Mouse (Mus musculus) bone marrow macrophage, adult 2 months (primary cell): ENCODE measurements around the gene Ank3. TPM values are rescaled to one million over a fixed set of nuclear protein-coding genes. Genes with fewer than 3 reads are reported as not detected.
"Not testable (repeated sequence)": the region's sequence is repeated elsewhere in the genome, so short reads cannot be mapped to it uniquely, and the experiment has no call there.

Source experiments
- H3K27ac ChIP-seq: 2 replicates; pipeline ENCODE4 v1.5.1; 2012; ENCODE audit warnings: low read depth, low read length; ENCODE audit not compliant: insufficient read depth
- H3K4me1 ChIP-seq: 2 replicates; pipeline ENCODE4 v1.6.1; 2012; ENCODE audit warnings: low read length; ENCODE audit not compliant: control insufficient read depth, insufficient read depth
- H3K4me3 ChIP-seq: 2 replicates; pipeline ENCODE4 v1.5.1; 2012; ENCODE audit warnings: mild to moderate bottlenecking, low read length, moderate library complexity; ENCODE audit not compliant: insufficient read depth
- CTCF ChIP-seq: IDR thresholded peaks from 2 replicates; pipeline ENCODE4 v1.5.1; 2012; ENCODE audit warnings: low read depth, mild to moderate bottlenecking, low read length, moderate library complexity
- POLR2A ChIP-seq: IDR thresholded peaks from 2 replicates; pipeline ENCODE4 v1.6.1; 2012; ENCODE audit warnings: mild to moderate bottlenecking, low read depth, low read length, borderline replicate concordance
- polyA plus RNA-seq: library from polyadenylated mRNA; stranded (reverse); fragments of >200 nt; gene quantifications from 2 replicates; pipeline ENCODE4 v1.2.4, GENCODE M21; 2012; ENCODE audit not compliant: missing spikeins, insufficient read depth, insufficient read length

The Ank3 gene
- 0.91 and 1.5 TPM in 2 replicates for polyA plus RNA-seq

DNA sequence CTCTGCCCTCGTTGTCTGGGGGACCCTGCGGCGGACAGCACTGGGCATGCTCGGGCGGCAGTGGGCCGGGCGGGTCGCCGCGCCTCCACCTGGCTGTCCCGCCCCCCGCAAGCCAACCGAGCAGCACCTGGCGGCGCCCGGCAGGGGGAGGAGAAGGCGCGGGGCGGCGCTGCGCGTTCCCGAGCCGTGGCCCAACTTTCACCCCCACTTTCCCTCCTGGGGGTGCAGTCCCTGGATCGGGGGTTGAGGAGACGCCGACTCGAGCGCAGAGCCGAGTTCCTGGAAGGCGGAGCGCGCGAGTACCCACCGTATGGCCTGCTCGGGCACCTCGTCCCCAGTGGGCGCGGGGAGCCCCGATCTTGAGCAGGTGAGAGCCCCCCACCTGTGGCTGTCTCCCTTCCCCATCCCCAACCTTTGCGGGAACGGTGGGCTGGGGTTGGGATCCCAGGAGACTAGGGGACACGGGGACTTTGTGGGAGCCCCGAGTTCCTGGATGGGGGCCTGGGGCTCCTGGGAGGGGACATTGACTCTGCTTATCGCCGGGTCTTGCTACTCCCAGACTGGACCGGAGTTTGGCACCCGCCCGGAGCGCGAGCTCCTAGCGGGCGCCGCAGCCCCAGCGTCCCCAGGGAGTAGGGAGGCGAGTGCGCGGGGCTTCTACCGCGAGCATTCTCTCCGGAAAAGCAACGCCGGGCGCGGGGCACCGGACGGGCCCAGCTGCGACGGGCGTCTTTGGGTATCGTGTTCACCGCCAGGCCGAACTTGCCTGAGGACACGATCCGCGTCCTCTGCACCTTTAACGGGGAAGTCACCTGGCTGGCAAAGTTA lies at the start of gene Ank3:
Gene Ank3, plus strand, starts transcription at position 11 of the 828 bp plus-strand sequence.
- peak within 1 kb of the TSS; percentile 44 for H3K4me3 ChIP-seq
- H3K4me1 ChIP-seq = no peaks in the 10 kb centered on the region
- TF ChIP-seq POLR2A = no peak
- no peak for TF ChIP-seq CTCF
- no peak within 1 kb of the TSS for H3K27ac ChIP-seq

DNA sequence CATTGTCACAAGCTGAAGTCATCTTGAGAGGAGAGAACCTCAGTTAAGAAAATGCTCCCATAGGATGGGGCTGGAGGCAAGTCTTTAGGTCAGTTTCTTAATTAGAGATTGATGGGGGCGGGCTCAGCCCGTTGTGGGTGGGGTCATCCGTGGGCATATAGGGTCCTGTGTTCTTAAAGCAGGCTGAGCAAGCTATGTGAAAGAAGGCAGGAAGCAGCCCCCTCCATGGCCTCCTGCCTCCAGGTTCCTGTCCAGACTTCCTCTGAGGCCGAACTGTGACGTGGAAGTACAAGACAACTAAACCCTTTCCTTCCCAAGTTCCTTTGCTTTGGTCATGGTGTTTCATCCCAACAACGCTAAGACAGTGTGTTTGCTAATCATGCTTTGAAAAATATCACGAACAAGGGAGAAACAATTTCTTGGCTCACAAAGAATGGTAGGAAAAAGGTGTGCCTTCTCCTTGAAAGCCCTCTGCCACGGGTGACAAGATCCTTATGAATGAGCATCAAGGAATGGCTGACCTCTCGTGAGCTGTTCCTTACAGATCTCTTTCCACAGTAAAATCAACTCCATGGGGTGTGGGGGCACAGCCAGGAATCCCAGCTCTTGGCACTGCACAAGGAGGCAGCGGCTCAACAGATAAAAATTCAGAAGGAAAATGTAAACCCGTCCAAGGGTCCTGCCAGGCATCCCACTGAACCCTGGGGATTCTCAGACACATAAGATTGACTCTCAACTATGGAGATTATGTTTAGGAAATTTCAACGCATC lies 47.3 kb upstream of the Ank3 start:
- TF ChIP-seq CTCF (no peak), POLR2A (no peak)
- Histone ChIP-seq H3K4me3 (peak overlapping the region; percentile 94), H3K27ac (peak overlapping the region; percentile 71), H3K4me1 (peaks cover 7% of the 10 kb centered on the region)

DNA sequence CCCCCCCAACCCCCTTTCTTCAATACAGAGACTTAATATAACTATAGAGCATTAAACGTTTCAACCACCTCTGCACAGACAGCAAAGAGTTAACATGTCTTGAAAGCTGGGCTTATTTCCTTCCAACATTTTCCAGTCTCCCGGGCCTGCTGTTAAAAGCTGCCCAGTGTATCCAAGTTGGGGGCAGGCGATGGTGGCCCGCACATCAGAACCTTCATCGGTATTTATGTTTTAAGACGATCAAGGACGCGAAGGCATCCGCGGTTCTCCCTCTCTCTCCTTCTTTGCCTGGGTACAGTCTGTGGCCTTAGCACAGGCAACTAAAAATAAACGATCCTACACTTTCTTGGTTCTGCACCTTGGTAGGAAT lies 46.7 kb upstream of the Ank3 start:
- Histone ChIP-seq H3K27ac (peak overlapping the region; percentile 71), H3K4me1 (peaks cover 7% of the 10 kb centered on the region), H3K4me3 (peak overlapping the region; percentile 94)
- TF ChIP-seq POLR2A (no peak), CTCF (no peak)

DNA sequence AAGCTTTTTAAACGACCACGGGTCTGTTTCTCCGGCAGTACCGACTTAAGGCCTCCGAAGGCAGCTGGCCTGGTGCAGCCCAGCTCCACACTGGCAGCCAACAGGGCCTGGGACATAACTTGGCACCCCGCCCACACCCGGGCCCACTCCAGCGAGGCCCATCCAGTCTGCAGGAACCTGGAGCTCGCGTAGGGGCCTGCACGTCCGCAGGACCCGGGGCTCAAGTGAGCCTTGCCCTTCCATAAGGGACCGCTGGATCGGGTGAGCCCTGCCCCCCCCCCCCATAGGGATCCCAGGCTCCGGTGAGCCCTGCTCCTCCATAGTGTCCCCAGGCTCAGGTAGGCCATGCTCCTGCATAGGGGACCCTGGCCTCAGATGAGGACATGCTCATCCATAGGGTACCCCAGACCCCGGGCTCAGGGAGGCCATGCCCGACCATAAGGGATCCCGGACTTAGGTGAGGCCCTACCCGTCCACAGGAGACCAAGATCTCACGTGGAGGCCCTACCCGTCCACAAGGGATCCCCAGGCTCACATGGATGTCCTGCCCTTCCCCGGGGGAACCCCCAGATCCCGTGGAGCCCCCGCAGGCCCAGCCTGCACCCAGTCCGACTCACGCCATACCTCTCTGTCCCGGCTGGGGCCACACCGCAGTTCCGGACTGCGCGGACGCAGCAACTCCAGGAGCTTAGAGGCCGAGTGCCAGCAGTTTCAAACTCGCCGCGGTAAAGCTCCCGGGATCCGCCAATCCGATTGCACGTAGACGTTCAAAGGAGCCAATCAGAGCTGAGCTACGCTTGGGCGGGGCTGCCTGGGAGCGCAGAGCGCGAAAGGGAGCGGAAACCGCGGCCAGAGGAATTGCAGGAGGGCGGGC lies 46.1 kb upstream of the Ank3 start, which contains the start of gene Cdk1:
Gene Cdk1, minus strand, starts transcription at position 727 of the 874 bp plus-strand sequence.
- peak within 1 kb of the TSS; percentile 94 for H3K4me3 ChIP-seq
- peaks cover 7% of the 10 kb centered on the region for H3K4me1 ChIP-seq
- TF ChIP-seq CTCF = no peak
- no peak for TF ChIP-seq POLR2A
- H3K27ac ChIP-seq = peak within 1 kb of the TSS; percentile 71

DNA sequence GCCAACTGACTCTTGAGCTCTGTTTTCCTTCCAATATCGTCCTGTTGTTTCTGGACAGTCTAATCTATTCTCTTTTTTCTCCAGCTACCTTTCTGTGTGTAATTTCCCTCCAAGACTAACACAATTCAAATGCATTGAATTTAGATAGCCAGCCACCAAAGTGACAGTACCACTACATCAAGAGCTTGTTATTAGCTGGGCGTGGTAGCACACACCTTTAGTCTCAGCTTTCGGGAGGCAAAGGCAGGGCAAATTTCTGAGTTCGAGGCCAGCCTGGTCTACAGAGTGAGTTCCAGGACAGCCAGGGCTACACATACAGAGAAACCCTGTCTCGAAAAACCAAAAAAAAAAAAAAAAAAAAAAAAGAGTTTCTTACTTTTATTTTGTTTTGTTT lies 45.5 kb upstream of the Ank3 start:
- not testable (repeated sequence) for H3K4me3 ChIP-seq, H3K4me1 ChIP-seq
- 0 out of 2 replicates have a peak overlapping the region, but pooled peaks have one; percentile 0 for H3K27ac ChIP-seq

DNA sequence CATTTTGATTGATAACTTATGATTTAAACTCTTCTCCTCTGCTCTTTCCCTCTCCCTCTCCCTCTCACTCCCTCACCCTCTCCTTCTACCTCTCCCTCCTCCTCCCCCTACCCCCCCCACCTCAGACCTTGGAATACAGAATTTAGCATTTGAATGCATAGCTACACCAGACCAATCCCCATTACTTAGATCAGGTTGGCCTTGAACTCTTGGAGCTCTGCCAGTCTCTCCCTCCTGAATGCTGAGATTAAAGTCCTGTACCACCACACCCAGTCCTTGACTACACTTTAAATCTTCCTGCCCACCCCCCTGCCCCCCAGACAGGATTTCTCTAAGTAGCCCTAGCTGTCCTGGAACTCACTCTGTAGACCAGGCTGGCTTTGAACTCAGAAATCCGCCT lies 38.9 kb upstream of the Ank3 start:
- H3K27ac ChIP-seq = no peak overlapping the region
- no peaks in the 10 kb centered on the region for H3K4me1 ChIP-seq
- TF ChIP-seq CTCF = no peak
- TF ChIP-seq POLR2A = no peak
- H3K4me3 ChIP-seq = no peak overlapping the region

DNA sequence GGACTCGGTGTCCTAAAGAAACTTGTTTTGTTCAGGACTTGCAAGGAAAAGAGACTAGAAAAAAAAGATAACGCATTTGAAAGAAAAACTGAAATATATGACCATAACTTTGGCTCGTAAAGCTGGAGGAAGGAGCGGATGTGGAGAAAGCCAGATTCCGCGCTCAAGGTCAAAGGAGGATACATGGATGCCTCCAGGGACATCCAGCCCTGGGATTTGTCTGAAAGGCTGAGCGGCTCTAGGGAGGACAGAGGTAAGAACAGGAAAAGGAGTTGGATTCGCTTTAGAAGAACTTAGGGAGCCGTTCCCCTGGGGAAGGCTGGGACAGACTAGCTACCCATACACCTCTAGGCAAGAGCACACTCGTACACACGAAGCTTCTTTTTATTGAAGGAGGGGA lies 32.4 kb upstream of the Ank3 start:
- TF ChIP-seq CTCF = no peak
- Histone ChIP-seq H3K4me1 (no peaks in the 10 kb centered on the region), H3K27ac (no peak overlapping the region), H3K4me3 (no peak overlapping the region)

DNA sequence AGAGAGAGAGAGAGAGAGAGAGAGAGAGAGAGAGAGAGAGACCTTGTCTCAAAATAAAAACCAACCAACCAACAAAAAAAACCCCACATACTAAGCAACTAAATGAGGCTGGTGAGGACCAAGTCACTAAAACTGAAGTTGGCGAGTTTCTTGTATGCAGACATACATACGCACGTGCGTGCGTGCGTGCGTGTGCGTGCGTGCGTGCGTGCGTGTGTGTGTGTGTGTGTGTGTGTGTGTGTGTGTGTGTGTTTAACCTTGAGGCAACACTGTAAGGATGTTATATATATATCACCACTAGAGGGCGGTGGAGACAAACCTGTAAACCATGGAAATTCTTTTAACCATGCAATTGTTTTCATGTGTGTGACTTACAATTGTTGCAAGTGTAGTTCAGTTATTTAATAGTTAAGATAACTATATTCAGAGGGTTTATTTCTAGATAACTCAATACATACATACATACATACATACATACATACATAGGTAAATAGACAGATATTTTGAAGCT lies 31.6 kb upstream of the Ank3 start:
- Histone ChIP-seq H3K4me3 (no peak overlapping the region), H3K4me1 (no peaks in the 10 kb centered on the region), H3K27ac (no peak overlapping the region)
- TF ChIP-seq CTCF (no peak), POLR2A (no peak)

DNA sequence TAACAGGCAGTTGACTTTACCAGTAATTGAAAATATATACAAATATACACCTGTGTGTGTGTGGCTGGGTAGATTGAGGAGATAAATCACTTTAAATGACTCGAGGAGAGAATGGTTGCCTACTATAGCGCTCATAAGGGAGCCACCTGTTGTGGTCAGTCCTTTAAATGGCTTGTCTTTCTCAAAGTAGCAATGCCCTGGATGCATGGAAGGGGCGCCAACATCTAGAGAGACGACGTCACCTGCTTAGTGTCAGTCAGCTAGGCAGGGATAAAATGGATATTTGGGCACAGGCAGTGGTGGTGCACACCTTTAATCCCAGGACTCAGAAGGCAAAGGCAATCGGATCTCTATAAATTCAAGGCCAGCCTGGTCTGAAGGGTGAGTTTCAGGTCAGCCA lies 29.3 kb upstream of the Ank3 start:
- Histone ChIP-seq H3K27ac (no peak overlapping the region), H3K4me1 (no peaks in the 10 kb centered on the region), H3K4me3 (no peak overlapping the region)
- no peak for TF ChIP-seq POLR2A
- no peak for TF ChIP-seq CTCF

DNA sequence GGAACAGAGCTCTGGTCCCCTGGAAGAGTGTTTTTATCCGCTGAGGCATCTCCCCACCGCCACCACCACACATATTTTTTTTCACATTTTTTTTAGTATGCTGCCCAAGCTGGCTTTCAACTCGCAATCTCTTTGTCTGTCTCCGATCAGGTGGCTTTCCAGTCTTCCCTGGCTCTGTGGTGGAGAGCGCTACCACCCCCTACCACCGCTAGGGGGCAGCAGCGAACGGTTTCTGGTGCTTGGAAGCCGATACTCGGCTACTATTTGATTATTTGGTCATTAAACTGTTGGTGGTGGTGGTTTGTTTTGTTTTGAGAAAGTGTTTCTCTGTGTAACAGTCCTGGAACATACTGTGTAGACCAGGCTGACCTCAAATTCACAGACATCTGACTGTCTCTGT lies 27.1 kb upstream of the Ank3 start:
- Histone ChIP-seq H3K4me3 (no peak overlapping the region), H3K27ac (no peak overlapping the region), H3K4me1 (no peaks in the 10 kb centered on the region)
- TF ChIP-seq CTCF (peak; percentile 96), POLR2A (no peak)
